Mouse (Mus musculus): ENCODE measurements at regions not wholly inside any gene's neighbourhood (a gene's known extent, or its start where the extent isn't known, plus 50 kb on each side); places are given as distances from the start of the nearest gene placed in this dataset.

DNA sequence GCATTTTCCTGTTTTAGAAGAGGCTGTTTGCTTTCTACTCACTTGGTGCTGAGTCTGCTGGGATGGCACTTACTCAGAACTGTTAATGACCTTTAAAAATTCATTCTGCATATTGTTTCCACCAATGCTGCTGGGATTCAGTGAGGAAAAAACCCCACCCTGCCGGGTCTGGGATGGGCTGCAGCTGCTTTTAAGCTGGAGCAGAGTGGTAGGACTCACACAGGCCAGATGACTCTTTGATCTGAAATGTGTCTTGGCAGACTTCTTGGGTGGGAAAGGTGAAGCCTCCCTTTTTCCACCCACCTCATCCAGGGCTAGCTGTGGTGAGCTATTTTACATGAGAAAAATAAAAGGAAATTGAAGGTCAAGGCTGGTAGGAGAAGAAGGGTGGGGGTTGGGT lies 56.4 kb upstream of the Ddhd1 start:
- TF ChIP-seq CTCF (IDR thresholded peaks at IDR 0.05; ENCODE audit: low read depth, low read length): no peak
- TF ChIP-seq POLR2A (IDR thresholded peaks at IDR 0.05; ENCODE audit: extremely low read depth, insufficient read depth, low read length): no peak
